Mouse (Mus musculus) bone marrow, adult 2 months (tissue): ENCODE measurements around the gene Fgfr2. TPM values are rescaled to one million over a fixed set of nuclear protein-coding genes. Genes with fewer than 3 reads are reported as not detected.
"Not testable (repeated sequence)": the region's sequence is repeated elsewhere in the genome, so short reads cannot be mapped to it uniquely, and the experiment has no call there.

Source experiments
- H3K27ac ChIP-seq: fragments of 200-500 bp; 2 replicates; pipeline ENCODE4 v1.5.1; 2012; ENCODE audit warnings: low read depth, mild to moderate bottlenecking, control low read depth, inconsistent platforms, low read length; ENCODE audit not compliant: control insufficient read depth, poor library complexity, insufficient read depth
- H3K4me1 ChIP-seq: fragments of 200-500 bp; 2 replicates; pipeline ENCODE4 v1.6.1; 2011; ENCODE audit warnings: low read length; ENCODE audit not compliant: control insufficient read depth, insufficient read depth
- H3K4me3 ChIP-seq: fragments of 200-500 bp; replicated peaks from 2 replicates; pipeline ENCODE3; 2011; ENCODE audit warnings: mild to moderate bottlenecking, low read depth, low read length, control low read depth; ENCODE audit not compliant: control insufficient read depth
- CTCF ChIP-seq: fragments of 200-500 bp; IDR thresholded peaks from 2 replicates; pipeline ENCODE4 v1.5.1; 2011; ENCODE audit warnings: low read length, control low read depth; ENCODE audit not compliant: control insufficient read depth, insufficient read depth
- POLR2A ChIP-seq: fragments of 200-500 bp; IDR thresholded peaks from 2 replicates; pipeline ENCODE4 v1.6.1; 2011; ENCODE audit warnings: low read depth, mild to moderate bottlenecking, control low read depth, low read length, borderline replicate concordance; ENCODE audit not compliant: control insufficient read depth
- WGBS: fragments of 180-500 bp; shearing (Covaris S2); methylation state at CpG from one replicate; pipeline ENCODE4 v1.1.7; 2018; 5-methylcytosine and 5-hydroxymethylcytosine counted together
- polyA plus RNA-seq: library from polyadenylated mRNA; stranded (reverse); fragments of >200 nt; gene quantifications from 2 replicates; pipeline ENCODE4 v1.2.4, GENCODE M21; 2011; ENCODE audit warnings: low replicate concordance; ENCODE audit not compliant: missing spikeins, insufficient read depth, insufficient read length

Fgfr2 gene
- polyA plus RNA-seq, 1 experiment, result 8.2 TPM

- Histone ChIP-seq H3K4me3 (no peak overlapping the region), H3K27ac (no peak overlapping the region), H3K4me1 (no peaks in the 10 kb centered on the region)
- WGBS, result 72% methylated on average over 7 of the region's 7 CpGs
- TF ChIP-seq POLR2A (no peak), CTCF (no peak)
These were observed 609.6 kb downstream of the Fgfr2 start for GRCm38 (mm10) chr7:132513419-132513982.

- no peak overlapping the region for H3K27ac ChIP-seq
- no peak overlapping the region for H3K4me3 ChIP-seq
- TF ChIP-seq POLR2A (no peak), CTCF (no peak)
- 61% methylated on average over 2 of the region's 2 CpGs for WGBS
- no peaks in the 10 kb centered on the region for H3K4me1 ChIP-seq
These were observed 614.0 kb downstream of the Fgfr2 start for GRCm38 (mm10) chr7:132509110-132509509.

- no peak for TF ChIP-seq POLR2A
- TF ChIP-seq CTCF, result peak; percentile 61
- Histone ChIP-seq H3K27ac (no peak overlapping the region), H3K4me3 (no peak overlapping the region), H3K4me1 (no peaks in the 10 kb centered on the region)
- WGBS, result 45% methylated on average over 4 of the region's 4 CpGs
These were observed 615.8 kb downstream of the Fgfr2 start for GRCm38 (mm10) chr7:132507361-132507760.

GRCm38 (mm10) chr7:132506226-132506625, 616.9 kb downstream of the Fgfr2 start:
- TF ChIP-seq CTCF (no peak), POLR2A (no peak)
- no peak overlapping the region for H3K4me3 ChIP-seq
- 69% methylated on average over 5 of the region's 5 CpGs for WGBS
- no peaks in the 10 kb centered on the region for H3K4me1 ChIP-seq
- no peak overlapping the region for H3K27ac ChIP-seq

GRCm38 (mm10) chr7:132502445-132502844, 620.7 kb downstream of the Fgfr2 start:
- H3K4me3 ChIP-seq, H3K27ac ChIP-seq, H3K4me1 ChIP-seq: not testable (repeated sequence)

GRCm38 (mm10) chr7:132497142-132497541, 626.0 kb downstream of the Fgfr2 start:
- Histone ChIP-seq H3K4me3 (no peak overlapping the region), H3K27ac (no peak overlapping the region), H3K4me1 (no peaks in the 10 kb centered on the region; the same call in 1 of the 2 replicates)
- no peak for TF ChIP-seq CTCF
- no peak for TF ChIP-seq POLR2A
- 96% methylated on average over 3 of the region's 3 CpGs for WGBS

GRCm38 (mm10) chr7:132494263-132494662, 628.9 kb downstream of the Fgfr2 start:
- TF ChIP-seq POLR2A, result no peak
- TF ChIP-seq CTCF, result no peak
- no peak overlapping the region for H3K27ac ChIP-seq
- no peak overlapping the region for H3K4me3 ChIP-seq
- no peaks in the 10 kb centered on the region; the same call in 1 of the 2 replicates for H3K4me1 ChIP-seq
- 14% methylated on average over 4 of the region's 4 CpGs for WGBS

GRCm38 (mm10) chr7:132493632-132494031, 629.5 kb downstream of the Fgfr2 start:
- Histone ChIP-seq H3K4me3 (no peak overlapping the region), H3K27ac (no peak overlapping the region), H3K4me1 (no peaks in the 10 kb centered on the region; the same call in 1 of the 2 replicates)
- no peak for TF ChIP-seq CTCF
- no peak for TF ChIP-seq POLR2A
- WGBS, result 35% methylated on average over 3 of the region's 3 CpGs

- TF ChIP-seq POLR2A (no peak), CTCF (no peak)
- Histone ChIP-seq H3K4me3 (no peak overlapping the region), H3K4me1 (no peaks in the 10 kb centered on the region; the same call in 1 of the 2 replicates), H3K27ac (no peak overlapping the region)
- 65% methylated on average over 7 of the region's 7 CpGs for WGBS
These were observed 631.2 kb downstream of the Fgfr2 start for GRCm38 (mm10) chr7:132491902-132492301.
